Mouse (Mus musculus) right cerebral cortex, postnatal 14 days (tissue): ENCODE results near the gene Slc37a2.
"Not testable (repeated sequence)": the region's sequence is repeated elsewhere in the genome, so short reads cannot be mapped to it uniquely, and the experiment has no call there.

Source experiments
- DNase-seq: peaks from one replicate; pipeline ENCODE4 v3.0.0; 2022

Slc37a2 gene

GRCm38 (mm10) chr9:37255149-37255888, at the start of gene Slc37a2:
Gene Slc37a2, minus strand, starts transcription at chr9:37255738.
- peak; percentile 76 for DNase-seq

- no peak for DNase-seq
Observed at GRCm38 (mm10) chr9:37301720-37302119, 46.2 kb upstream of the Slc37a2 start.

DNA sequence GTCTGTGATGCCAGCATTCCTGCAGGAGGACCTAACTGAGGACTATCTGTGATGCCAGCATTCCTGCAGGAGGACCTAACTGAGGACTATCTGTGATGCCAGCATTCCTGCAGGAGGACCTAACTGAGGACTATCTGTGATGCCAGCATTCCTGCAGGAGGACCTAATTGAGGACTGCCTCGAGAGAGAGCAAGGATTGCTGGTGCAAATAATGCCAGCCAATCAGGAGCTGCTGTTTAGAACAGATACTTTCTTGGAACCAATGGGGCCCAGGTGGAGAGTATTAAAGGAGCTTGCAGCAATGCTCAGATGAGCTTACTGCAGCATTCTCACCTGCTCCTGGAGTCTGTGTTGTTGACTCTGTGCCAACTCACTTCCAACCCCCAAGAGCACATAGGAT, 45.0 kb upstream of the Slc37a2 start:
- DNase-seq: not testable (repeated sequence)

- DNase-seq: no peak
Observed at GRCm38 (mm10) chr9:37295586-37295985, 40.0 kb upstream of the Slc37a2 start.

GRCm38 (mm10) chr9:37266622-37267021, 11.1 kb upstream of the Slc37a2 start:
- DNase-seq: no peak

DNA sequence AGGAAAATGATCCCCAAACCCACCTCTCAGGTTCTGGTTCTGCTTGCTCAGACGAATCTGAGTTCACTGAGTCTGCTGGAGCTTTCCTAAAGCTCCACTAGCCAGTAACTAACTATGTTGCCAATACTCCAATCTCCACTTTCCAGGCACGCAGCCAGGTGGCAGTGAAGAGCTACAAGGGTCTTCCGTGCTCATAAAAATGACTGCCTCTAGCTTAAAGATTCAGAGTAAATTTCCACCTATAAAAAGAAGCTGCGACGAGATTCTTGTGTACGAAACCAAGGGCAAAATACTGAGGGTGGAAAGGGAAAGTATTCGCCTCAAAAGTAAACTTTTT, 319 bp upstream of the Slc37a2 start:
- DNase-seq: peak; percentile 72

- DNase-seq: no peak
Observed at GRCm38 (mm10) chr9:37254531-37255110, 917 bp downstream of the Slc37a2 start.

GRCm38 (mm10) chr9:37250631-37251030, 4.9 kb downstream of the Slc37a2 start:
- no peak for DNase-seq

- no peak for DNase-seq
Observed at GRCm38 (mm10) chr9:37249976-37250375, 5.6 kb downstream of the Slc37a2 start.

DNA sequence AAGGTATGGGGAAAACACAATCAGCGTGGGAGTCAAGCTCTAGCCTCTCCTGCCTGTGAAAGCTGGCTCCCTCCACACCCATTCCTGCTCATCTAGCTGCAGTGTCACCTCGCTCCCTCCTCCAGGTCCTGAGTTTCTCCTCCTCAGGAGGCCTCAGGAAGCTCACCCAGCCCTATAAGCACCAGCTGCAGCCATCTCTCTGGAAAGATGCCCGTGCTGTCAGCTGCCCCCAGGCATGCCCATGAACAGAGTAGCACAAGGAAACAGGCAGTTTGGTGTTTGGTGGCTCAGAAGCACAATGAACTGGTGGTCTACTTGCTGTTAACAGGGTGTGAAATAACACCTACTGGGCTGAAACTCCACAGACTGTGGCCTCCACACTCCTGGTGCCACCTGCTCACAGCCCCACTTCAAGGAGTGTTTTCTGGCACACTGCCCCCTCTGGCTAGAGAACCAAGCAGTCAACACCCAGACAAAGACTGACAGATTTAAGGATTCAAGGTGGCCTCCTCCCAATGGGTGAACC, 7.1 kb downstream of the Slc37a2 start:
- no peak for DNase-seq

- peak; percentile 52 for DNase-seq
Observed at GRCm38 (mm10) chr9:37247429-37247828, 8.1 kb downstream of the Slc37a2 start.

- no peak for DNase-seq
Observed at GRCm38 (mm10) chr9:37245810-37246209, 9.7 kb downstream of the Slc37a2 start.

GRCm38 (mm10) chr9:37245404-37245803, 10.1 kb downstream of the Slc37a2 start:
- no peak for DNase-seq

DNA sequence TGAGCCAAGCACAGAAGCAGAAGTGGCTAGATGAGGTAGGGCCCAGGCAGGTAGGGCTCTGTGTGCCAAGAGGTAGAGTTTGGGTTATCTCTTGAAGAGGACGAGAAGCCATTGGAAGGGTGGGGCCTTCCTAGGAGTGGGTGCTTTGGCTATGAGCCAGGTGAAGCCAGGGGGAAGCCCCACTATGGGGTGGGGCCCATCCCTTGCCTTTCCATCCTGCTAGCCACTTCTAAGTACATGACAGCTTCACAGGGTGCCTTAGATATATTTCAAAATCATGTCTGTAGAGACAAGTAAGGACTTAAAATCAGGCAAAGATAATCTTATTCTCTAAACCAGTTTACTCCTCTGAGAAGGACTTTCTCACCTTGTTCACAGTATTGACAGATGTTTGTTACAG, 10.9 kb downstream of the Slc37a2 start:
- DNase-seq: no peak

GRCm38 (mm10) chr9:37242764-37243163, 12.8 kb downstream of the Slc37a2 start:
- DNase-seq: no peak

GRCm38 (mm10) chr9:37235951-37236737, 19.4 kb downstream of the Slc37a2 start:
- no peak for DNase-seq

DNA sequence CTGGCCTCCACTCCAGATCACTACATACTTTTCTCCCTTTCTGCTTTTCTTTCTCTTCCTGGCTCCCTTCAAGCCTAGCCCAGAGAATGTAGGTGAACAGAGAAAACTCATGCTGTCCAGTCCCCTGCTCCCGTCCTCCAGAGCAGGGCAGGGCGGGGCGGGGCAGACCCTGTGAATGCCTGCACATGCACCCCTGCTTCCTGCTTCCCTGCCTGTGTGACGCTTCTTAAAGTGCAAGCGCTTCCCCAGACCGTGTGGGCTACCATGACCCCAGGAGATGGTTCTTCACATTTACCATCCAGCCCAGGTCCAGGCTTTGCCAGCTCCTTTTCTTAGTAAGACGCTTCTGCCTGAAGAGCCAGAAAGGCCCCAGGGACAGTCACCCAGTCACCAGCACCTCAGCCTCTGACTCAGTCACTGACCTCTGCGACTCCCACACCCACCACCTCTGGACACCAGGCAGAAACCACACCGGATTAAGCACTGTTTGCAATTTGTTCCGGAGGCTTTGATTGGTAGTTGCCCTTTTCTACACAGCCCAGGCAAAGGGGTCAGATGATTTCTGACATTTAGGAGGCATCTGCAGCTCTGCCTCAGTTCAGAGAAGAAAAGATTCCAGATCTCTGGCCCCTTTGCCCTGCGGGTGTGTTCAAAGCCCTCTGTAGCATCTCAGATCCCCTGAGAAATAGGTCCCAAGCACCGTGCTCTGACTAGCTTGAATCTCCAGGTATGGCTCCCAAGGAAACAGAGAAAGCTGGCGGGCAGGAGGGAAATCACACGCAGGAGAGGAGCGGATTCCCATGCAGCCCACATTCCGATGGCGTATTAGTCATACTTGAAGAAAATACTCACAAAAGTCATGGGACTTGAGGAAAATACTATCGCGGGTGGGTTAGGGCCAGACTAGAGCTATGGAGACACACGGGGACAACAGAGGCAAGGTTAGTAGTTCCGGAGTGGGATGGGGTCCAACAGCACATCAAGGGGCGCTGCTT, 23.0 kb downstream of the Slc37a2 start:
- no peak for DNase-seq

DNA sequence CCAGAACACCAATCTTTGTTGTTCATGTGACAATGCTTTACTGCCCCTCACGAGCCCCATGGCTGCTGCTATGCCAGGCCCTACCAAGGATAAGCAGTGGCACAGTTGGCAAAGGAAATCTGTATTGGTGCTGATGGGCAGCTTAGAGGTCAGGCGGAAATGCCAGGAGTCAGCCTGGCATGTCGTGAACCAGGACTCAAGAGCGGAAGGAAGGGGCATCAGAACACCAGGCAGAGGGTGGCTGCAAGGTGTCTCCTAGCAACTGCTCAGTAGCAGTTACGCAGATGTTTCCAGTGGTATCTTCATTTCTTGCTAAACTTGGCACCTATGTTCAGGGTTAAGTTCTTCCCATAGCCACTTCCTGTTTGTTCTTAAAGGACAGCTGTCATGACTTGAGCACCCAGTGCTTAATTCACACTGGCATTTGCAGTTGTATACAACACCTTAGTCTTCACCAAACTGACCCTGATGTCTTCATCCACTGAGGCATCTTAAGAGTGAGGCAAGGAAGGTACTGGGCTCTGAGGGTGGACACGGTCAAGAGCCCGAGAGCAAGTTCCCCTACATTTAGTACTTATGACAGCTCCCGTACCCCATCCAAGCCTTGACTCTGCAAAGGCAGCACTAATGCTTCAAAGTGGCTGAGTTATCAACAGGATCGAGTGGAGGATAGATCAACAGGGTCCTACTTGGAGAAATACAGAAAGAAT, 24.9 kb downstream of the Slc37a2 start:
- no peak for DNase-seq

- peak; percentile 50 for DNase-seq
Observed at GRCm38 (mm10) chr9:37229880-37230325, 25.6 kb downstream of the Slc37a2 start.

DNA sequence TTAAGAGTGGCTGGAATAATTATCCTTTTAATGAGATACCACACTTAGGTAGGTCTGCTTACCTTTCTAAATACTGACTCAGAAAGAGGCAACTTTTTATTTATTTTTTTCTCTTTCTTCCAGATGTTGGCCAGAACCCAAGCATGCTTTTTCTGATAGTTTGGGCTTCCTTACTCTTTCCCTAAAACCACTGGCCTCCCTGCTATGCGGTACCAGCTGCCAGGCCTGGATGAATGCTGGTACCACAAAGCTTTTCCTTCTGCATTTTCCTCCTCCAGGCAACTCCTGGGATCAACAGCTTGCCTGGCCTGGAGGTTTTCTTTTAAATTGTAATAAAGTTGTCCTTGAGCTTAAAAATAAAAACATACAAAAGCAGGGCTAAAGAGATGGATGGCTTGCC, 30.0 kb downstream of the Slc37a2 start:
- no peak for DNase-seq

DNA sequence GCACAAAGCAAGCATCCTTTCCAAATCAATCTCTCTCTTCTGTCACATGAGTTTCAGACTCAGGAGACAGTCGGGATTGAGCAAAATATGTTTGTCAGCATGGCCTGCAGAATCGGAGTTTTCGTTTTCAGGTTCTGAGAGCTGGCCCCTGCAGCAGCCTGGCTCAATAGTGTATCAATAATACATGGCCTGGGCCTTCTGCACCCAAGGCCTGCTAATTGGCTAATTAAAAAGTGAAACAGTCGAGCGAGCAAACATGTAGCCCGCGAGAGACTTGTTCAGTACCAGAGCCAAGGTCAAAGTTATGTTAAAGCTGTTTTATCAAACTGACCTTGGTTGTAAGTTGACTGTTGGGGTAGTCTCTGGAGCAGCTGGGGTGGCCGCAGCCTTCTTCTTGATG, 34.8 kb downstream of the Slc37a2 start:
- DNase-seq: no peak
